Mouse (Mus musculus) heart, embryonic 14.5 days (tissue): Measurements from ENCODE around the gene Ly6g6c. TPM values are rescaled to one million over a fixed set of nuclear protein-coding genes. Genes with fewer than 3 reads are reported as not detected.
A peak's percentile ranks its signal among the peaks of the same experiment; 100 is the strongest.

Experiments
- ATAC-seq: fragments of 200-750 bp; cut with Nextera tagmentation; 2 replicates; pipeline ENCODE4 v1.8.0; 2017; ENCODE audit warnings: low read depth, moderate TSS enrichment; ENCODE audit not compliant: insufficient number of reproducible peaks, insufficient read depth, low FRiP score
- H3K27ac ChIP-seq, 2 experiments: fragments of 200-500 bp in 1 of 2; fragments of 300-500 bp in 1 of 2; sonication (generic) in 1 of 2; replicated peaks in 1 of 2; 2 replicates each; pipeline ENCODE4 v1.5.1; 2012 to 2014; ENCODE audit warnings: low read depth in 2 of 2, low read length in 2 of 2, control low read depth in 1 of 2, mild to moderate bottlenecking in 1 of 2, mixed read lengths in 1 of 2; ENCODE audit not compliant: control insufficient read depth in 1 of 2, insufficient read depth in 1 of 2
- H3K27me3 ChIP-seq: fragments of 300-500 bp; sonication (generic); 2 replicates; pipeline ENCODE4 v1.6.1; 2014; ENCODE audit warnings: mild to moderate bottlenecking, low read length, control low read depth; ENCODE audit not compliant: control insufficient read depth, insufficient read depth
- H3K36me3 ChIP-seq: fragments of 300-500 bp; sonication (generic); 2 replicates; pipeline ENCODE4 v1.6.1; 2014; ENCODE audit warnings: mild to moderate bottlenecking, control low read depth, low read length, mixed read lengths; ENCODE audit not compliant: control insufficient read depth, insufficient read depth
- H3K4me1 ChIP-seq, 2 experiments: fragments of 200-500 bp in 1 of 2; fragments of 300-500 bp in 1 of 2; sonication (generic) in 1 of 2; 2 replicates each; pipeline ENCODE4 v1.6.1; 2012 to 2014; ENCODE audit warnings: low read length in 2 of 2, control low read depth in 1 of 2, mixed read lengths in 1 of 2; ENCODE audit not compliant: control insufficient read depth in 2 of 2, insufficient read depth in 2 of 2
- H3K4me2 ChIP-seq: fragments of 300-500 bp; sonication (generic); 2 replicates; pipeline ENCODE4 v1.6.1; 2014; ENCODE audit warnings: mild to moderate bottlenecking, low read length
- H3K4me3 ChIP-seq, 2 experiments: fragments of 200-500 bp in 1 of 2; fragments of 300-500 bp in 1 of 2; sonication (generic) in 1 of 2; 2 replicates each; pipeline ENCODE4 v1.5.1; 2012 to 2014; ENCODE audit warnings: low read length in 2 of 2, mild to moderate bottlenecking in 2 of 2, control low read depth in 1 of 2, low read depth in 1 of 2, moderate library complexity in 1 of 2; ENCODE audit not compliant: control insufficient read depth in 1 of 2, insufficient read depth in 1 of 2
- H3K9ac ChIP-seq: fragments of 300-500 bp; sonication (generic); 2 replicates; pipeline ENCODE4 v1.6.1; 2014; ENCODE audit warnings: mild to moderate bottlenecking, low read length
- H3K9me3 ChIP-seq: fragments of 300-500 bp; sonication (generic); 2 replicates; pipeline ENCODE4 v1.6.1; 2016; ENCODE audit warnings: low read length, control low read depth; ENCODE audit not compliant: control insufficient read depth
- WGBS: fragments of 180-500 bp; shearing (Covaris S2); extraction: QIAGEN DNeasy Blood & Tissue Kit; methylation state at CpG from one replicate; pipeline ENCODE4 v1.1.7; 2014; 5-methylcytosine and 5-hydroxymethylcytosine counted together
- polyA plus RNA-seq: library from polyadenylated mRNA; unstranded; fragments of >200 nt; fragmentation: Nextera tagmentation; extraction: Ambion mirVana; gene quantifications from 2 replicates; pipeline ENCODE4 v1.2.1, GENCODE M21; 2014

Gene Ly6g6c
- polyA plus RNA-seq, 1 experiment from 2014 or later = not detected

- Histone ChIP-seq H3K27me3 (peaks cover 17% of the 10 kb centered on the region), H3K9ac (no peak overlapping the region), H3K4me3 (no peak overlapping the region), H3K4me2 (no peak overlapping the region), H3K27ac (no peak overlapping the region), H3K9me3 (no peaks in the 10 kb centered on the region), H3K4me1 (peaks cover 0 to under 1% of the 10 kb centered on the region in 2 experiments; a peak in 1 of 4 replicates), H3K36me3 (no peaks in the 10 kb centered on the region)
- no peak for ATAC-seq
- 33% methylated on average over 6 of the region's 6 CpGs for WGBS
These were observed 5.5 kb downstream of the Ly6g6c start for GRCm38 (mm10) chr17:35070556-35071229.

GRCm38 (mm10) chr17:35071454-35071853 is 6.3 kb downstream of the Ly6g6c start:
- Histone ChIP-seq H3K9me3 (no peaks in the 10 kb centered on the region), H3K9ac (no peak overlapping the region), H3K27ac (no peak overlapping the region), H3K27me3 (peaks cover 12% of the 10 kb centered on the region), H3K4me3 (no peak overlapping the region), H3K36me3 (no peaks in the 10 kb centered on the region), H3K4me1 (no peaks in the 10 kb centered on the region; a peak in 1 of 4 replicates), H3K4me2 (no peak overlapping the region)
- ATAC-seq = no peak
- WGBS = 79% methylated on average over 9 of the region's 9 CpGs

- no peaks in the 10 kb centered on the region for H3K36me3 ChIP-seq
- no peaks in the 10 kb centered on the region for H3K9me3 ChIP-seq
- H3K4me3 ChIP-seq = no peak overlapping the region
- no peak overlapping the region for H3K4me2 ChIP-seq
- ATAC-seq = no peak
- H3K4me1 ChIP-seq = peaks cover 3 to 11% of the 10 kb centered on the region in 2 experiments; a peak in 3 of 4 replicates
- no peak overlapping the region for H3K27ac ChIP-seq
- 47% methylated on average over 17 of the region's 17 CpGs for WGBS
- no peaks in the 10 kb centered on the region for H3K27me3 ChIP-seq
- H3K9ac ChIP-seq = no peak overlapping the region
These were observed 8.9 kb downstream of the Ly6g6c start for GRCm38 (mm10) chr17:35074097-35074496.

GRCm38 (mm10) chr17:35076507-35077176 is 11.5 kb downstream of the Ly6g6c start, which contains the start of gene Ly6g6e:
Ly6g6e (plus strand) TSS chr17:35076902.
- ATAC-seq = no peak
- H3K4me3 ChIP-seq = peak within 1 kb of the TSS; percentile 30 to 34

GRCm38 (mm10) chr17:35077285-35077684 is 12.1 kb downstream of the Ly6g6c start:
- no peak for ATAC-seq
- H3K36me3 ChIP-seq = no peaks in the 10 kb centered on the region
- WGBS = 43% methylated on average over 2 of the region's 2 CpGs
- peak overlapping the region; percentile 30 to 34; a peak in 3 of 4 replicates for H3K4me3 ChIP-seq
- peak overlapping the region; percentile 69 for H3K4me2 ChIP-seq
- H3K4me1 ChIP-seq = peaks cover 15 to 20% of the 10 kb centered on the region in 2 experiments
- H3K9ac ChIP-seq = peak overlapping the region; percentile 75
- no peaks in the 10 kb centered on the region for H3K9me3 ChIP-seq
- 0 out of 2 replicates have a peak, but pooled peaks cover 4% of the 10 kb centered on the region for H3K27me3 ChIP-seq
- H3K27ac ChIP-seq = peak overlapping the region in 1 of 2 experiments; percentile 59; a peak in 2 of 4 replicates

More at GRCm38 (mm10) chr17:35076507-35077176, 11.5 kb downstream of the Ly6g6c start, which contains the start of gene Ly6g6e:
- no peaks in the 10 kb centered on the region for H3K36me3 ChIP-seq
- 0 out of 2 replicates have a peak, but pooled peaks cover 4% of the 10 kb centered on the region for H3K27me3 ChIP-seq
- WGBS = 42% methylated on average over 10 of the region's 10 CpGs
- peak within 1 kb of the TSS; percentile 69 for H3K4me2 ChIP-seq
- H3K4me1 ChIP-seq = peaks cover 15 to 20% of the 10 kb centered on the region in 2 experiments
- H3K27ac ChIP-seq = peak within 1 kb of the TSS in 1 of 2 experiments; percentile 59; a peak in 2 of 4 replicates
- peak within 1 kb of the TSS; percentile 75 for H3K9ac ChIP-seq
- no peaks in the 10 kb centered on the region for H3K9me3 ChIP-seq

GRCm38 (mm10) chr17:35077786-35078233 is 12.6 kb downstream of the Ly6g6c start, which contains the start of gene Ly6g6d:
Ly6g6d (minus strand) TSS chr17:35078065.
- 0 out of 2 replicates have a peak, but pooled peaks cover 4% of the 10 kb centered on the region for H3K27me3 ChIP-seq
- peak within 1 kb of the TSS; percentile 30 to 34 for H3K4me3 ChIP-seq
- H3K9me3 ChIP-seq = no peaks in the 10 kb centered on the region
- peaks cover 15 to 20% of the 10 kb centered on the region in 2 experiments for H3K4me1 ChIP-seq
- peak within 1 kb of the TSS; percentile 69 for H3K4me2 ChIP-seq
- peak within 1 kb of the TSS in 1 of 2 experiments; percentile 59; a peak in 2 of 4 replicates for H3K27ac ChIP-seq
- peak within 1 kb of the TSS; percentile 75 for H3K9ac ChIP-seq
- 13% methylated on average over 14 of the region's 14 CpGs for WGBS
- ATAC-seq = peak; percentile 70; the same call in 1 of the 2 replicates
- no peaks in the 10 kb centered on the region for H3K36me3 ChIP-seq

GRCm38 (mm10) chr17:35079778-35080177 is 14.6 kb downstream of the Ly6g6c start:
- H3K27ac ChIP-seq = 0 out of 4 replicates have a peak overlapping the region, but pooled peaks of 1 of the 2 experiments have one; percentile 1
- H3K9me3 ChIP-seq = no peaks in the 10 kb centered on the region
- peak overlapping the region; percentile 40; the same call in 1 of the 2 replicates for H3K9ac ChIP-seq
- peak overlapping the region; percentile 8 to 16; a peak in 2 of 4 replicates for H3K4me3 ChIP-seq
- peaks cover 15 to 20% of the 10 kb centered on the region in 2 experiments for H3K4me1 ChIP-seq
- 0 out of 2 replicates have a peak, but pooled peaks have one; percentile 12 for ATAC-seq
- 0 out of 2 replicates have a peak, but pooled peaks cover 4% of the 10 kb centered on the region for H3K27me3 ChIP-seq
- H3K36me3 ChIP-seq = no peaks in the 10 kb centered on the region
- WGBS = 2% methylated on average over 9 of the region's 9 CpGs
- H3K4me2 ChIP-seq = peak overlapping the region; percentile 56
